Mouse (Mus musculus): ENCODE data around the gene Slc2a5. TPM values are rescaled to one million over a fixed set of nuclear protein-coding genes. Genes with fewer than 3 reads are reported as not detected.
A peak's percentile ranks its signal among the peaks of the same experiment; 100 is the strongest.

Slc2a5 gene
- polyA plus RNA-seq, 2 experiments: 0.08 to 0.18 TPM

GRCm38 (mm10) chr4:150155301-150155700 lies 36.2 kb downstream of the Slc2a5 start:
- DNase-seq (ENCODE audit: low read depth in 3 of 3, low spot score in 3 of 3) (no peak), ATAC-seq (ENCODE audit: insufficient read depth) (no peak)
- H3K4me2 ChIP-seq (ENCODE audit: low read depth): no peak overlapping the region
- H3K36me3 ChIP-seq (replicated peaks; ENCODE audit: control insufficient read depth, insufficient read depth, low read depth): no peaks in the 10 kb centered on the region
- peaks cover 0 to 9% of the 10 kb centered on the region in 2 experiments; a peak in 2 of 4 replicates for H3K4me1 ChIP-seq (replicated peaks; ENCODE audit: control insufficient read depth in 2 of 2, insufficient read depth in 2 of 2, low read length in 1 of 2)
- H3K27me3 ChIP-seq (ENCODE audit: control insufficient read depth, insufficient read depth, low read length): no peaks in the 10 kb centered on the region
- H3K27ac ChIP-seq: no peak overlapping the region
- H3K9me3 ChIP-seq (ENCODE audit: control insufficient read depth, low read length): no peaks in the 10 kb centered on the region
- 64% methylated on average over 4 of the region's 4 CpGs for WGBS (ENCODE audit: insufficient replicate concordance)
- no peak overlapping the region for H3K4me3 ChIP-seq (ENCODE audit: insufficient read depth in 1 of 2, low read depth in 2 of 2, low read length in 2 of 2)
- no peak overlapping the region for H3K9ac ChIP-seq (replicated peaks)
- TF ChIP-seq CTCF (IDR thresholded peaks at IDR 0.05; ENCODE audit: low read depth) (no peak), EP300 (IDR thresholded peaks at IDR 0.05; ENCODE audit: low read depth) (no peak)

- H3K36me3 ChIP-seq (replicated peaks; ENCODE audit: control insufficient read depth, insufficient read depth, low read depth): no peaks in the 10 kb centered on the region
- H3K9me3 ChIP-seq (ENCODE audit: control insufficient read depth, low read length): no peaks in the 10 kb centered on the region
- H3K4me3 ChIP-seq (ENCODE audit: insufficient read depth in 1 of 2, low read depth in 2 of 2, low read length in 2 of 2): no peak overlapping the region
- no peak for ATAC-seq (ENCODE audit: insufficient read depth)
- no peak overlapping the region for H3K4me2 ChIP-seq (ENCODE audit: low read depth)
- H3K9ac ChIP-seq (replicated peaks): no peak overlapping the region
- H3K27me3 ChIP-seq (ENCODE audit: control insufficient read depth, insufficient read depth, low read length): no peaks in the 10 kb centered on the region
- WGBS (ENCODE audit: insufficient replicate concordance): 47% methylated on average over 4 of the region's 4 CpGs
- H3K4me1 ChIP-seq (replicated peaks; ENCODE audit: control insufficient read depth in 2 of 2, insufficient read depth in 2 of 2, low read length in 1 of 2): peaks cover 0 to 9% of the 10 kb centered on the region in 2 experiments; a peak in 2 of 4 replicates
- H3K27ac ChIP-seq: no peak overlapping the region
- DNase-seq (ENCODE audit: low read depth in 3 of 3, low spot score in 3 of 3): no peak
- TF ChIP-seq CTCF (IDR thresholded peaks at IDR 0.05; ENCODE audit: low read depth) (no peak), EP300 (IDR thresholded peaks at IDR 0.05; ENCODE audit: low read depth) (no peak)
Observed at GRCm38 (mm10) chr4:150155731-150156130, 36.6 kb downstream of the Slc2a5 start.

GRCm38 (mm10) chr4:150157348-150157882 lies 38.3 kb downstream of the Slc2a5 start:
- H3K27ac ChIP-seq: no peak overlapping the region
- no peak overlapping the region for H3K9ac ChIP-seq (replicated peaks)
- WGBS (ENCODE audit: insufficient replicate concordance): 50% methylated on average over 14 of the region's 14 CpGs
- no peaks in the 10 kb centered on the region for H3K36me3 ChIP-seq (replicated peaks; ENCODE audit: control insufficient read depth, insufficient read depth, low read depth)
- H3K4me3 ChIP-seq (ENCODE audit: insufficient read depth in 1 of 2, low read depth in 2 of 2, low read length in 2 of 2): no peak overlapping the region
- H3K4me2 ChIP-seq (ENCODE audit: low read depth): no peak overlapping the region
- DNase-seq (ENCODE audit: low read depth in 3 of 3, low spot score in 3 of 3) (no peak), ATAC-seq (ENCODE audit: insufficient read depth) (no peak)
- no peaks in the 10 kb centered on the region for H3K9me3 ChIP-seq (ENCODE audit: control insufficient read depth, low read length)
- no peaks in the 10 kb centered on the region for H3K27me3 ChIP-seq (ENCODE audit: control insufficient read depth, insufficient read depth, low read length)
- peaks cover 0 to 7% of the 10 kb centered on the region in 2 experiments; a peak in 1 of 4 replicates for H3K4me1 ChIP-seq (replicated peaks; ENCODE audit: control insufficient read depth in 2 of 2, insufficient read depth in 2 of 2, low read length in 1 of 2)
- TF ChIP-seq CTCF (IDR thresholded peaks at IDR 0.05; ENCODE audit: low read depth): peak; percentile 16; the same call in 1 of the 2 replicates
- no peak for TF ChIP-seq EP300 (IDR thresholded peaks at IDR 0.05; ENCODE audit: low read depth)

GRCm38 (mm10) chr4:150159458-150159857 lies 40.4 kb downstream of the Slc2a5 start:
- no peak overlapping the region for H3K27ac ChIP-seq
- H3K9ac ChIP-seq (replicated peaks): no peak overlapping the region
- H3K36me3 ChIP-seq (replicated peaks; ENCODE audit: control insufficient read depth, insufficient read depth, low read depth): no peaks in the 10 kb centered on the region
- no peak overlapping the region for H3K4me3 ChIP-seq (ENCODE audit: insufficient read depth in 1 of 2, low read depth in 2 of 2, low read length in 2 of 2)
- DNase-seq (ENCODE audit: low read depth in 3 of 3, low spot score in 3 of 3) (no peak), ATAC-seq (ENCODE audit: insufficient read depth) (no peak)
- 45% methylated on average over 2 of the region's 2 CpGs for WGBS (ENCODE audit: insufficient replicate concordance)
- H3K4me2 ChIP-seq (ENCODE audit: low read depth): no peak overlapping the region
- TF ChIP-seq EP300 (IDR thresholded peaks at IDR 0.05; ENCODE audit: low read depth) (no peak), CTCF (IDR thresholded peaks at IDR 0.05; ENCODE audit: low read depth) (no peak)
- no peaks in the 10 kb centered on the region for H3K9me3 ChIP-seq (ENCODE audit: control insufficient read depth, low read length)
- H3K4me1 ChIP-seq (replicated peaks; ENCODE audit: control insufficient read depth in 2 of 2, insufficient read depth in 2 of 2, low read length in 1 of 2): peaks cover 0 to 5% of the 10 kb centered on the region in 2 experiments; a peak in 1 of 4 replicates
- H3K27me3 ChIP-seq (ENCODE audit: control insufficient read depth, insufficient read depth, low read length): no peaks in the 10 kb centered on the region

- Histone ChIP-seq H3K4me2 (ENCODE audit: low read depth) (no peak overlapping the region), H3K9me3 (ENCODE audit: control insufficient read depth, low read length) (no peaks in the 10 kb centered on the region), H3K27ac (no peak overlapping the region), H3K4me3 (ENCODE audit: insufficient read depth in 1 of 2, low read depth in 2 of 2, low read length in 2 of 2) (no peak overlapping the region), H3K27me3 (ENCODE audit: control insufficient read depth, insufficient read depth, low read length) (no peaks in the 10 kb centered on the region), H3K9ac (replicated peaks) (no peak overlapping the region), H3K4me1 (replicated peaks; ENCODE audit: control insufficient read depth in 2 of 2, insufficient read depth in 2 of 2, low read length in 1 of 2) (no peaks in the 10 kb centered on the region), H3K36me3 (replicated peaks; ENCODE audit: control insufficient read depth, insufficient read depth, low read depth) (no peaks in the 10 kb centered on the region)
- no peak for DNase-seq (ENCODE audit: low read depth in 3 of 3, low spot score in 3 of 3)
- no peak for ATAC-seq (ENCODE audit: insufficient read depth)
- TF ChIP-seq CTCF (IDR thresholded peaks at IDR 0.05; ENCODE audit: low read depth) (peak; percentile 64), EP300 (IDR thresholded peaks at IDR 0.05; ENCODE audit: low read depth) (no peak)
- WGBS (ENCODE audit: insufficient replicate concordance): 63% methylated on average over 13 of the region's 13 CpGs
Observed at GRCm38 (mm10) chr4:150162561-150163169, 43.6 kb downstream of the Slc2a5 start.

Data from liver, embryonic 14.5 days (tissue).